Mouse (Mus musculus): ENCODE measurements around the gene Ankrd37.

Ankrd37 gene

GRCm38 (mm10) chr8:45973988-45974505 is 31.5 kb downstream of the Ankrd37 start:
- no peak for DNase-seq

- no peak for DNase-seq
These were observed 34.6 kb downstream of the Ankrd37 start for GRCm38 (mm10) chr8:45970894-45971293.

- DNase-seq, result no peak
These were observed 54.9 kb downstream of the Ankrd37 start for GRCm38 (mm10) chr8:45950622-45951021.
